Mouse (Mus musculus) myocyte (in vitro differentiated cells): ENCODE measurements around the gene Hfe. TPM values are rescaled to one million over a fixed set of nuclear protein-coding genes. Genes with fewer than 3 reads are reported as not detected.

Experiments used
- H3K27me3 ChIP-seq: one replicate; pipeline ENCODE4 v1.6.1; 2011; ENCODE audit not compliant: control insufficient read depth, insufficient read depth, insufficient read length
- H3K36me3 ChIP-seq: one replicate; pipeline ENCODE4 v1.6.1; 2011; ENCODE audit not compliant: control insufficient read depth, insufficient read depth
- H3K4me2 ChIP-seq: one replicate; pipeline ENCODE4 v1.6.1; 2011; ENCODE audit warnings: low read depth, control low read depth
- H3K4me3 ChIP-seq: one replicate; pipeline ENCODE4 v1.5.1; 2011; ENCODE audit warnings: mild to moderate bottlenecking, control low read depth, moderate library complexity
- H3K79me2 ChIP-seq: one replicate; pipeline ENCODE4 v1.6.1; 2011; ENCODE audit not compliant: control insufficient read depth, insufficient read depth
- H3ac ChIP-seq: one replicate; pipeline ENCODE4 v1.6.1; 2011; ENCODE audit not compliant: control insufficient read depth, insufficient read length
- CEBPB ChIP-seq: IDR thresholded peaks from 2 replicates; pipeline ENCODE4 v1.6.1; 2011; ENCODE audit warnings: mild to moderate bottlenecking, moderate library complexity; ENCODE audit not compliant: poor library complexity, insufficient read depth, severe bottlenecking
- E2F4 ChIP-seq: IDR thresholded peaks from one replicate; pipeline ENCODE4 v1.6.1; 2011; ENCODE audit warnings: mild to moderate bottlenecking, control low read depth, moderate library complexity; ENCODE audit not compliant: insufficient read depth
- MAX ChIP-seq: IDR thresholded peaks from one replicate; pipeline ENCODE4 v1.6.1; 2011; ENCODE audit warnings: low read depth, mild to moderate bottlenecking, control low read depth
- MYOD1 ChIP-seq, 3 experiments: IDR thresholded peaks; one replicate each; pipeline ENCODE4 v1.6.1; 2011; ENCODE audit warnings: control low read depth in 2 of 3, low read depth in 2 of 3, mild to moderate bottlenecking in 2 of 3, moderate library complexity in 1 of 3; ENCODE audit not compliant: insufficient read length in 2 of 3, control insufficient read depth in 1 of 3
- MYOG ChIP-seq, 3 experiments: IDR thresholded peaks; one replicate each; pipeline ENCODE4 v1.6.1; 2011; ENCODE audit warnings: control low read depth in 2 of 3, low read depth in 2 of 3, mild to moderate bottlenecking in 2 of 3; ENCODE audit not compliant: insufficient read length in 2 of 3, control insufficient read depth in 1 of 3, insufficient read depth in 1 of 3
- POLR2A ChIP-seq: IDR thresholded peaks from one replicate; pipeline ENCODE4 v1.6.1; 2011; ENCODE audit warnings: low read depth, mild to moderate bottlenecking, control low read depth, moderate library complexity; ENCODE audit not compliant: insufficient read length
- POLR2AphosphoS2 ChIP-seq: IDR thresholded peaks from one replicate; pipeline ENCODE4 v1.6.1; 2011; ENCODE audit warnings: low read depth, control low read depth; ENCODE audit not compliant: insufficient read length
- REST ChIP-seq: IDR thresholded peaks from one replicate; pipeline ENCODE4 v1.6.1; 2011; ENCODE audit warnings: mild to moderate bottlenecking, control low read depth, moderate library complexity; ENCODE audit not compliant: insufficient read depth, insufficient read length
- SRF ChIP-seq: IDR thresholded peaks from one replicate; pipeline ENCODE4 v1.6.1; 2011; ENCODE audit warnings: low read depth; ENCODE audit not compliant: control insufficient read depth, insufficient read length
- TCF12 ChIP-seq: IDR thresholded peaks from one replicate; pipeline ENCODE4 v1.6.1; 2011; ENCODE audit warnings: mild to moderate bottlenecking, control low read depth; ENCODE audit not compliant: poor library complexity, insufficient read depth, severe bottlenecking
- TCF3 ChIP-seq: IDR thresholded peaks from one replicate; pipeline ENCODE4 v1.6.1; 2011; ENCODE audit warnings: low read depth, control low read depth; ENCODE audit not compliant: insufficient read length
- USF1 ChIP-seq: IDR thresholded peaks from one replicate; pipeline ENCODE4 v1.6.1; 2011; ENCODE audit warnings: low read depth, mild to moderate bottlenecking, control low read depth, moderate library complexity
- polyA plus RNA-seq: library from polyadenylated mRNA; unstranded; fragments of >200 nt; fragmentation: generic; extraction: Trizol; gene quantifications from one replicate; pipeline ENCODE4 v1.2.1, GENCODE M21; 2012; ENCODE audit warnings: missing spikeins

Gene Hfe
- 5.1 TPM for polyA plus RNA-seq

GRCm38 (mm10) chr13:23710374-23711089, at the start of gene Hfe:
Gene Hfe, minus strand, starts transcription at chr13:23710854.
- no peak within 1 kb of the TSS for H3ac ChIP-seq
- TF ChIP-seq CEBPB: no peak
- no peak for TF ChIP-seq TCF12
- no peak for TF ChIP-seq SRF
- TF ChIP-seq TCF3: no peak
- peak in 1 of 3 experiments; percentile 13 for TF ChIP-seq MYOG (IDR thresholded peaks at IDR 0.05; ENCODE audit: control insufficient read depth in 1 of 3, insufficient read depth in 1 of 3, insufficient read length in 2 of 3, low read depth in 2 of 3)
- no peak for TF ChIP-seq MYOD1 (IDR thresholded peaks at IDR 0.05; ENCODE audit: control insufficient read depth in 1 of 3, insufficient read length in 2 of 3, low read depth in 2 of 3)
- TF ChIP-seq REST: no peak
- no peak for TF ChIP-seq E2F4
- no peaks in the 10 kb centered on the region for H3K79me2 ChIP-seq
- H3K4me2 ChIP-seq: peak within 1 kb of the TSS; percentile 99
- no peaks in the 10 kb centered on the region for H3K27me3 ChIP-seq
- H3K4me3 ChIP-seq: peak within 1 kb of the TSS; percentile 34
- no peaks in the 10 kb centered on the region for H3K36me3 ChIP-seq

GRCm38 (mm10) chr13:23759916-23760239, 49.2 kb upstream of the Hfe start:
- TF ChIP-seq E2F4: no peak
- TF ChIP-seq POLR2AphosphoS2: no peak
- no peak for TF ChIP-seq TCF12
- TF ChIP-seq CEBPB: no peak
- no peak for TF ChIP-seq MAX
- TF ChIP-seq POLR2A: no peak
- no peak for TF ChIP-seq MYOD1 (IDR thresholded peaks at IDR 0.05; ENCODE audit: control insufficient read depth in 1 of 3, insufficient read length in 2 of 3, low read depth in 2 of 3)
- no peak for TF ChIP-seq MYOG (IDR thresholded peaks at IDR 0.05; ENCODE audit: control insufficient read depth in 1 of 3, insufficient read depth in 1 of 3, insufficient read length in 2 of 3, low read depth in 2 of 3)
- TF ChIP-seq REST: no peak
- no peak for TF ChIP-seq SRF
- TF ChIP-seq USF1: no peak
- no peak for TF ChIP-seq TCF3
- H3K79me2 ChIP-seq: no peaks in the 10 kb centered on the region
- H3ac ChIP-seq: no peak overlapping the region
- H3K4me3 ChIP-seq: peak overlapping the region; percentile 29
- peak overlapping the region; percentile 96 for H3K4me2 ChIP-seq
- H3K36me3 ChIP-seq: no peaks in the 10 kb centered on the region
- H3K27me3 ChIP-seq: no peaks in the 10 kb centered on the region

- H3ac ChIP-seq: no peak overlapping the region
- H3K4me2 ChIP-seq: peak overlapping the region; percentile 96
- H3K79me2 ChIP-seq: no peaks in the 10 kb centered on the region
- peak overlapping the region; percentile 29 for H3K4me3 ChIP-seq
- H3K36me3 ChIP-seq: no peaks in the 10 kb centered on the region
- TF ChIP-seq TCF12: no peak
- no peak for TF ChIP-seq POLR2AphosphoS2
- no peak for TF ChIP-seq MYOD1 (IDR thresholded peaks at IDR 0.05; ENCODE audit: control insufficient read depth in 1 of 3, insufficient read length in 2 of 3, low read depth in 2 of 3)
- TF ChIP-seq MAX: no peak
- no peak for TF ChIP-seq SRF
- no peak for TF ChIP-seq REST
- TF ChIP-seq POLR2A: no peak
- TF ChIP-seq USF1: no peak
- no peak for TF ChIP-seq E2F4
- no peak for TF ChIP-seq CEBPB
- no peak for TF ChIP-seq TCF3
- TF ChIP-seq MYOG (IDR thresholded peaks at IDR 0.05; ENCODE audit: control insufficient read depth in 1 of 3, insufficient read depth in 1 of 3, insufficient read length in 2 of 3, low read depth in 2 of 3): no peak
- no peaks in the 10 kb centered on the region for H3K27me3 ChIP-seq
Observed at GRCm38 (mm10) chr13:23759251-23759771, 48.7 kb upstream of the Hfe start.

- Histone ChIP-seq H3K4me3 (no peak overlapping the region), H3K27me3 (no peaks in the 10 kb centered on the region), H3ac (no peak overlapping the region), H3K4me2 (peak overlapping the region; percentile 75), H3K36me3 (no peaks in the 10 kb centered on the region), H3K79me2 (no peaks in the 10 kb centered on the region)
- no peak for TF ChIP-seq POLR2AphosphoS2
- no peak for TF ChIP-seq E2F4
- TF ChIP-seq MAX: no peak
- no peak for TF ChIP-seq REST
- no peak for TF ChIP-seq USF1
- TF ChIP-seq TCF3: no peak
- no peak for TF ChIP-seq TCF12
- no peak for TF ChIP-seq CEBPB
- TF ChIP-seq POLR2A: no peak
- no peak for TF ChIP-seq MYOD1 (IDR thresholded peaks at IDR 0.05; ENCODE audit: control insufficient read depth in 1 of 3, insufficient read length in 2 of 3, low read depth in 2 of 3)
- TF ChIP-seq MYOG (IDR thresholded peaks at IDR 0.05; ENCODE audit: control insufficient read depth in 1 of 3, insufficient read depth in 1 of 3, insufficient read length in 2 of 3, low read depth in 2 of 3): no peak
- no peak for TF ChIP-seq SRF
Observed at GRCm38 (mm10) chr13:23757921-23758320, 47.3 kb upstream of the Hfe start.
